Mouse (Mus musculus): ENCODE data around the gene Itln1.
"Not testable (repeated sequence)": the region's sequence is repeated elsewhere in the genome, so short reads cannot be mapped to it uniquely, and the experiment has no call there.

The Itln1 gene

GRCm38 (mm10) chr1:171513760-171514159, 21.3 kb downstream of the Itln1 start:
- DNase-seq (ENCODE audit: low read depth in 1 of 2, low spot score in 2 of 2) = no peak

GRCm38 (mm10) chr1:171513234-171513633, 21.9 kb downstream of the Itln1 start:
- DNase-seq (ENCODE audit: low read depth in 1 of 2, low spot score in 2 of 2) = no peak

DNA sequence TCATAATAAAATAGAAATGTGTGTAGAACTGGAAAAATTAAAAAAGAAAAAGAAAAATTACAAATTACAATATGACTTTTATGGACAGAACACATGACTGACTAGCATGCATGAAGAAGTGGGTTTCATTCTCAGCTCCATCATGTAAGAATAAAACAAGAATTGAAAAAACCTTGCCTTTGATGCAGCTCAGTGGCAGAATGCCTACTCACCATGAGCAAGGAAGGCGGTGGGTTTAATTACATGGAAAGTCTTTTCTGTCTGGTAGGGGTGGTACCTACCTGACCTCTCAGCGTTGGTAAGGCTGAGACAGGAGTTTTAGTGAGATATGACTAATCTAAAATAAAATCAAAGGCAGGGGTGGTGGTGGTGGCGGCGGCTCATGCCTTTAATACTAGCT, 30.5 kb downstream of the Itln1 start:
- DNase-seq (ENCODE audit: low read depth in 1 of 2, low spot score in 2 of 2) = no peak

- peak in 1 of 2 experiments; percentile 66 for DNase-seq (ENCODE audit: low read depth in 1 of 2, low spot score in 2 of 2)
These were observed 31.4 kb downstream of the Itln1 start for GRCm38 (mm10) chr1:171503592-171504291.

DNA sequence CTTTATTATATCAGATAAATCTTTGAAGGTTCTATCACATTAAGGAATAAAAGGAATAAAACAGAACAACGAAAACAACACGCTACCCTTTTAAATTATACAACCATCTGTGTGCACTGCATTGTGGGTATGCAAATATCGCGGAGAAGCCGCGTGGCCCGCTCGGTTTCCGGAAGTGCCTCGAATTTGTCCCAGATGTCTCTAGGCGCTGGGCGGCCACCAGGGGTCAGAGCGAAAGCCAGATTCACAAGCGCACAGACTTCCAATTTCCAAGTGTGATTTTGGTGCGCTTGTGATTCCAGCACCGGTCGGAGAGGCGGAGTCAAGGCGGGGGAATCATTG, 31.9 kb downstream of the Itln1 start, which contains the start of gene Alyref2:
Gene Alyref2 (plus strand): TSS at position 229 of the 342 bp plus-strand sequence.
- peak; percentile 91 to 94 for DNase-seq (ENCODE audit: low read depth in 1 of 2, low spot score in 2 of 2)

GRCm38 (mm10) chr1:171502388-171503249, 32.5 kb downstream of the Itln1 start:
- DNase-seq (ENCODE audit: low read depth in 1 of 2, low spot score in 2 of 2) = peak in 1 of 2 experiments; percentile 38

- DNase-seq (ENCODE audit: low read depth in 1 of 2, low spot score in 2 of 2) = no peak
These were observed 33.4 kb downstream of the Itln1 start for GRCm38 (mm10) chr1:171501636-171502080.

DNA sequence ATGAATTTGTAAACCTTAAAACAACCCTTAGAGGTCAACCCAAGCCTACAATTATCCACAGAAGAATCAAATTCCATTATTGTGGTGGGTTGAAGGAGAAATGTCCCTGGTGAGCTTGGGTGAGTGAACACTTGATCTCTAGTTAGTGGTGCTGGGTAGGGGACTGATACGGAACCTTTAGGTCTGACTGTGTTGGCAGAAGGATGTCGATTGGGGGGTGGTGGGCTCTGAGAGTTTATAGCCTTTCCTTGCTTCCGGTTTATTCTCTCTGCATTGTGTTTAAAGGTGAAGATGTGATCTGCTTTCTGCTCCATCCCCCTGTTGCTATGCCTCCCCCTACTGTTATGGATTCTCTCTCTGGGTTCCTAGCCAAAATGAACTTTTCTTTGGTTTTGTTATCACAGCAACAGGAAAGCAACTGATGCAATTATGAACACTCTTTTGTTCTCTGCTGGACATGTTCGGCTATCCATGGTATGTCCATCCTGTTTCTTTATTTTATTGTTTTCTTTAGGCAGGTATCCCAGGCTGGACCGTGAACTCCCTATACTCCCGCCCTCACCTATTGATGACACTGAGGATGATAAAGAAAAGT, 34.0 kb downstream of the Itln1 start:
- no peak for DNase-seq (ENCODE audit: low read depth in 1 of 2, low spot score in 2 of 2)

DNA sequence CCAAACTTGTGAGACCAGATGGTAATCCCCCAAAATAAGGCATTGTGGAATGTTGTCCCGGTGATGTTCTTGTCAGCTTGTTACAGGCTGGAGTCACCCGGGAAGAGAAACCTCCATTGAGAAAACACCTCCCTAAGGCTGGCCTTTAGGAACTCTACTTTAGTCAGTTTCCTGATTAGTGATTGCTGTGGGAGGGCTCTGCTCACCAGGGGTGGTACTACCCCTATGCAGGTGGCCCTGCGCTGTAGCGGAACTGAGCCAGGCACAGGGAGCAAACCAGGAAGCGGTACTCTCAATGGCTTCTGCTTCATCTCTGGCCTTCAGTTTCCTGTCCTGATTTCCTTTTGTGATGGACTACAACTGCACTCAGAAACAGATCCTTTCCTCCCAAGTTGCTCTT, 35.2 kb downstream of the Itln1 start:
- no peak for DNase-seq (ENCODE audit: low read depth in 1 of 2, low spot score in 2 of 2)

DNA sequence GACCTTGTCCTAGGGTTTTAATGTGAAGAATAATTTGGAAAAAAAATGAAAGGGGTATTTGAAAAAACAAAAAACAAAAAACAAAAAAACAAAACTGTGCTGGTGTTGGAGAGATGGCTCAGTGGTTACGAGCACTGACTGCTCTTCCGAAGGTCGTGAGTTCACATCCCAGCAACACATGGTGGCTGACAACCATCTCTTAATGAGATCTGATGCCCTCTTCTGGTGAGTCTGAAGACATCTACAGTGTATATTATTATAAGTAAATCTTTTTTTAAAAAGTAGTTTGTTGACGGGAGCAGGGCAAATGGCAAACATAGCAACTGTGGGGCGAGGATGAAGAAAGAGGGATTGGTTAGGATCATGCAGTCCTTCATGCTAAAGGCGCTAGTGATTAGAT, 39.7 kb downstream of the Itln1 start:
- DNase-seq (ENCODE audit: low read depth in 1 of 2, low spot score in 2 of 2) = no peak

- no peak for DNase-seq (ENCODE audit: low read depth in 1 of 2, low spot score in 2 of 2)
These were observed 40.9 kb downstream of the Itln1 start for GRCm38 (mm10) chr1:171494241-171494640.

GRCm38 (mm10) chr1:171478968-171479367, 56.1 kb downstream of the Itln1 start:
- peak in 1 of 2 experiments; percentile 56 for DNase-seq (ENCODE audit: low read depth in 1 of 2, low spot score in 2 of 2)

DNA sequence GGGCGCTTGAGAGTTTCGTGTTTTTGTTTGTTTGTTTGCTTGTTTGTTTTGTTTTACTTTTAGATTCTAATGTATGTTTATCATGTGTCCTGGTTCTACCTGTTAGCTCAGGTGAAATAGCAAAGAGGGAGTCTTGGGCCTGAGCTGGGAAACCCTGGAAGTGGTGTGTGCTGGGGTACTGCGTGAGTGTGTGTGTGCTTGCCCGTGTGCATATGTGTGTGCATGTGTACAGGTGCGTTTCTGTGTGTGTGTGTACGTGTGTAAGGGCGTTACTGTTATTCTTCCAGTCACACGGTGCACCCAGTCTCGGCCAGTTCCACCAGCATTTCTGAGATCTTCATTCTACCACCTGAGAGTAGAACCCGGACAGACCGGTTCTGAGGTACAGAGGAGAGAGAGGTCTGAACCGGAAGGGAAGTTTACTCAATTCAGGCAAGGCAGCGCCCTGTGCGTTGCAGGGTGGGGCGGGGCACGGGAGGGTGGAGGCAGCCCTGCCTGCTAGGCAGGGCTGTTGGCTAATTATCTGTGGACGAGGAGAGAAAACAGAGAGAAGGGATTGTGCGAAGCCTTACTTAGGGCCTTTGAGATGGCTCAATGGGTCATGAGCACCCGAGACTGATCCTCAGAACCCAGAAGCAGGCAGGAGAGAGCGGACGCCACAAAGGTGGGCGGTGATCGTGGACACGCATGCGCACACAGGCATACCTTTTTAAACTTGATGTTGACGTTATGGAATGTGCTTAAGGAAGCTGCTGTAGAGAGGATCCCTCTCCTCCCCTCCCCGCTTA, 57.1 kb downstream of the Itln1 start:
- no peak for DNase-seq (ENCODE audit: low read depth in 1 of 2, low spot score in 2 of 2)

GRCm38 (mm10) chr1:171477123-171477522, 58.0 kb downstream of the Itln1 start:
- DNase-seq (ENCODE audit: low read depth in 1 of 2, low spot score in 2 of 2) = no peak

GRCm38 (mm10) chr1:171473920-171474640, 61.0 kb downstream of the Itln1 start:
- DNase-seq (ENCODE audit: low read depth in 1 of 2, low spot score in 2 of 2) = no peak

- DNase-seq (ENCODE audit: low read depth in 1 of 2, low spot score in 2 of 2) = no peak
These were observed 61.6 kb downstream of the Itln1 start for GRCm38 (mm10) chr1:171473506-171473905.

DNA sequence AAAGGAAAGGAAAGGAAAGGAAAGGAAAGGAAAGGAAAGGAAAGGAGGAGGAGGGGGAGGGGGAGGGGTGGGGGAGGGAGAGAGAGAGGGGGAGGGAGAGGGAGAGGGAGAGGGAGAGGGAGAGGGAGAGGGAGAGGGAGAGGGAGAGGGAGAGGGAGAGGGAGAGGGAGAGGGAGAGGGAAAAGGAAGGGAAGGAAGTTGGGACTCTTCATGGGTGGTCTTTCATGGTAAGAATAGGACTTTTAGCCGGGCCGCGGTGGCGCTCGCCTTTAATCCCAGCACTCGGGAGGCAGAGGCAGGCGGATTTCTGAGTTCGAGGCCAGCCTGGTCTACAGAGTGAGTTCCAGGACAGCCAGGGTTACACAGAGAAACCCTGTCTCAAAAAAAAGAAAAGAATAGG, 63.2 kb downstream of the Itln1 start:
- DNase-seq (ENCODE audit: low read depth in 1 of 2, low spot score in 2 of 2) = not testable (repeated sequence)

DNA sequence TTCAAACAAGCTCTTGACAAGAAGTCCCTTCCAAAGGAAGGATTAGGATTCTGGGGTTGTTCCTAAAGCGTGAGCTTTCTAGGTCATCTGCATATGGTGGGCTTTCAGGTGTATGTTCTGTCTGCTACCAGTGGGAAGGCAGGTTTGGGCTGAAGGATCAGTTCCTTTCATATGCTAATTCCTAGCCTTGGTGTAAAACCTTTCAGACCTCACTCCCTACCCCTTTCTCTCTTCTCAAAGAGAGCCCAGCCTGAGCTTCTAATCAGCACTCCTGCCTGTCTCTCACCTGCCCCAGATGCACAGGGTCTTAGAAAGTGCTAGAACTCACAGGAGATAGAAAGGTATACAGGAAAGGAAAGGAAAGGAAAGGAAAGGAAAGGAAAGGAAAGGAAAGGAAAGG, 63.6 kb downstream of the Itln1 start:
- no peak for DNase-seq (ENCODE audit: low read depth in 1 of 2, low spot score in 2 of 2)

- DNase-seq (ENCODE audit: low read depth in 1 of 2, low spot score in 2 of 2) = peak in 1 of 2 experiments; percentile 52
These were observed 64.2 kb downstream of the Itln1 start for GRCm38 (mm10) chr1:171470896-171471295.

DNA sequence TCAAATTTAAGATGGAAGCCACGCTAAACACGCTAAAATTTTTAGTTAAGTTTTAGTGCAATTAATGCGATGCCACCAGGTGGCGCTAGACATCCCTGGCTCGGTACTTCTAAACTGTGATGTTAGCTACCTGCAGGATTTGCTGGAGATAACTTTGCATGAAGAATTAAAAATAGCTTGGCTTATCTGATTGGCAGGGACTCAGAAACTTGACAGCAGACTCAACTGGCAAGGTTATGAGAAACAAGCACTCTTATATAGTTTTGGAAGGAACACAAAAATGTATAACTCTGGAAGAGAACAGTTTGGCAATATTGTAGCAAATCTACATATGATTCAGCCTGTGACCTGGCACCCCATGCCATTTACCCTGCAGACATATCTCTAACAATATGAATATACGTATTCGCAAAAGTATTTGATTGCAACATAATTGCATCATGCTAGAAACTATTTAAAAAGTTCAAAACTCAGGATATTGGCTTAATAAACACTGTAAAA, 64.7 kb downstream of the Itln1 start:
- peak in 1 of 2 experiments; percentile 36 for DNase-seq (ENCODE audit: low read depth in 1 of 2, low spot score in 2 of 2)

Measured in monocyte, adult 2 months (primary cell).